Mouse (Mus musculus) small intestine, adult 2 months (tissue): ENCODE measurements around the gene Mia2.

Experiments used
- CTCF ChIP-seq: fragments of 200-500 bp; IDR thresholded peaks from 2 replicates; pipeline ENCODE4 v1.5.1; 2012; ENCODE audit warnings: low read depth, mild to moderate bottlenecking, control low read depth, inconsistent platforms, low read length, moderate library complexity, mixed read lengths; ENCODE audit not compliant: insufficient replicate concordance, insufficient read length; ENCODE audit errors: extremely low read depth
- POLR2A ChIP-seq: fragments of 200-500 bp; IDR thresholded peaks from 2 replicates; pipeline ENCODE4 v1.6.1; 2012; ENCODE audit warnings: low read depth, mild to moderate bottlenecking, control low read depth, inconsistent platforms, low read length, moderate library complexity

DNA sequence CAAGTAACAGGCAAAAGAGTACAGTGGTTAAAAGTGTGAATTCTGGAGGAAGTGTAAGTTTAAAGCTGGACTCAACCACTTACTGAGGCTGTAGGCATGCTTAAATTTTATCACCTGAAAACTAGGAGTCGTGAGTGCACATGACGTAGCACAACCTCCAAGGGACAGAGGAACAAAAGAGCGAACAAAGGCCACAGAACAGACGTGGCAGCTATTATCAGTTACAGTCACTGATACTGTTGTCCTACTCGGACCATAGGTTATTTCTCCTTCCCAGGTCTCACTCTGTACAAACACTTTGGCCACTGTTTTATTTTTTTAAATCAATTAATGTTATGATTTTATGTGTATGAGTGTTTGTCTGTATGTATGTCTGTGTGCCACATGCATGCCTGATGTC lies 9.2 kb downstream of the Mia2 start:
- no peak for TF ChIP-seq CTCF
- TF ChIP-seq POLR2A = no peak
